Mouse (Mus musculus): ENCODE data around the gene Duxf3. TPM values are rescaled to one million over a fixed set of nuclear protein-coding genes. Genes with fewer than 3 reads are reported as not detected.
"Not testable (repeated sequence)": the region's sequence is repeated elsewhere in the genome, so short reads cannot be mapped to it uniquely, and the experiment has no call there.

Gene Duxf3
- polyA plus RNA-seq, 1 experiment from 2014 or later = not detected

DNA sequence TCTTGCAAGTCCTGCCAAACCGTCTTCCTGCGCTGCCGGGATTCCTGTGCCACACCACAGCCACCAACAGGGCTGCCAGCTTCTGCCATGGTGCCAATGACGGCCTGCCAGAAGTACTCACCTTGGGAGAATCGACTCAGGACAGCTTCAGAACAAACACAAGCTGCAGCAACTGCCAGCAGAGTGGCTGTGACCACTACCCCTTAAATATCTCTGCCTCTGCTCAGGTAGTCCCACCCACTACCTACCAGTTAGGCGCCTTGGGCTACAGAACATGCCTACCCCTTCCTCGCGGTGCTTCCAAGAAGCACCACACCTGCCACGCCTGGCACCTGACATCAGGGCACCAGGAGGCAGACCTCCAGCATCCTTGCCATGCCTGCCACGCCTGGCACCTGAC, 4.1 kb upstream of the Duxf3 start, which contains the start of gene Gm4981:
Gene Gm4981 (minus strand): TSS at position 89 of the 400 bp plus-strand sequence.
- WGBS = 84% methylated on average over 10 of the region's 10 CpGs
- no peak for DNase-seq (ENCODE audit: low spot score)

DNA sequence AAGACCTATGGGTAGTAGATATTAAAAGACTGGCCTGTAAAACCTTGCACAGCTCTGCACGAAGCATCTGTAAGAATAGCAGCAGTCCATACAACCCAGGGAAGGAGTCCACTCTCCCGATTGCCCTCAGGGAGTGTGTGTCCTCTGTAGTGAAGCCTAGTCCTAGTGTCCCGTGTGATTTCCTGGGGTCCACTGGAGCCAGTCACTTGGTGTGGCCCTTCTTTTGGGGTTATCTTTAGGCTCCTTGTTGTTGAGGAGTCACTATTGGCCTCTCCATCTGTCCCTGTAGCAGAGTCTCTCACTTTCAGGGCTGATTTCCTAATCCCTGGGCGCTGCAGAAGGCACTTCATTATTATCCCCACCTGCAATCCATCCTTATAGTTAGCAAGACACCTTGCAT, 2.5 kb upstream of the Duxf3 start:
- not testable (repeated sequence) for DNase-seq (ENCODE audit: low spot score); H3K27ac ChIP-seq (ENCODE audit: low read depth); ATAC-seq (replicated peaks; ENCODE audit: low FRiP score, low TSS enrichment, low read depth); H3K27me3 ChIP-seq (replicated peaks; ENCODE audit: control insufficient read depth, insufficient read depth, low read length); H3K4me3 ChIP-seq (ENCODE audit: low read depth, low read length); H3K4me2 ChIP-seq (ENCODE audit: low read length); H3K4me1 ChIP-seq (replicated peaks; ENCODE audit: control insufficient read depth, insufficient read depth, low read length); H3K9ac ChIP-seq (ENCODE audit: low read length); H3K36me3 ChIP-seq (ENCODE audit: control insufficient read depth, insufficient read depth, low read length)
- 88% methylated on average over 4 of the region's 4 CpGs for WGBS
- H3K9me3 ChIP-seq (ENCODE audit: control insufficient read depth, low read length) = peaks cover 13% of the 10 kb centered on the region

More for the DNA sequence above, 4.1 kb upstream of the Duxf3 start, which contains the start of gene Gm4981:
- Histone ChIP-seq H3K36me3 (ENCODE audit: control insufficient read depth, insufficient read depth, low read length) (no peaks in the 10 kb centered on the region), H3K9ac (ENCODE audit: low read length) (no peak within 1 kb of the TSS), H3K4me3 (ENCODE audit: low read depth, low read length) (no peak within 1 kb of the TSS), H3K27me3 (replicated peaks; ENCODE audit: control insufficient read depth, insufficient read depth, low read length) (no peaks in the 10 kb centered on the region), H3K27ac (ENCODE audit: low read depth) (no peak within 1 kb of the TSS), H3K9me3 (ENCODE audit: control insufficient read depth, low read length) (peaks cover 9% of the 10 kb centered on the region), H3K4me2 (ENCODE audit: low read length) (no peak within 1 kb of the TSS), H3K4me1 (replicated peaks; ENCODE audit: control insufficient read depth, insufficient read depth, low read length) (no peaks in the 10 kb centered on the region)
- ATAC-seq (replicated peaks; ENCODE audit: low FRiP score, low TSS enrichment, low read depth) = no peak

DNA sequence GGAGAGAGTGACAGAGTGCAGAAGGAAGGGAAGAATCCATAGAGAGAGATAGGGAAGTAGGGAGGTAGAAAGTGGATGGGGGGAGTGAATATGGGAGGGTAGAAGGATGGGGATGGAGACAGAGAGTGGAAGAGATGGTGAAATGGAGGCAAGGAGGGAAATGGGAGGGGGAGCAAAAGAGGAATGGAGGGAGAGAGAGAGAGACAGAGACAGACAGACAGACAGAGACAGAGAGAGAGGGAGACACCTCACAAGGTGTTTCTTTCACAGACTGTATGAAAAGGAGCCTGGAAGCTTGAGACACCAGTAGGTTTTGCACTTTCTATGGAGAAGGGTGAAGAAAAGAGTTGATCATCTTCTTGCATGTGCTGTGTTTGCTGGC, 1.3 kb upstream of the Duxf3 start:
- H3K27ac ChIP-seq (ENCODE audit: low read depth); H3K27me3 ChIP-seq (replicated peaks; ENCODE audit: control insufficient read depth, insufficient read depth, low read length); ATAC-seq (replicated peaks; ENCODE audit: low FRiP score, low TSS enrichment, low read depth); H3K9ac ChIP-seq (ENCODE audit: low read length); DNase-seq (ENCODE audit: low spot score); H3K4me1 ChIP-seq (replicated peaks; ENCODE audit: control insufficient read depth, insufficient read depth, low read length); H3K36me3 ChIP-seq (ENCODE audit: control insufficient read depth, insufficient read depth, low read length); H3K4me2 ChIP-seq (ENCODE audit: low read length); H3K4me3 ChIP-seq (ENCODE audit: low read depth, low read length): not testable (repeated sequence)
- H3K9me3 ChIP-seq (ENCODE audit: control insufficient read depth, low read length) = peaks cover 13% of the 10 kb centered on the region

DNA sequence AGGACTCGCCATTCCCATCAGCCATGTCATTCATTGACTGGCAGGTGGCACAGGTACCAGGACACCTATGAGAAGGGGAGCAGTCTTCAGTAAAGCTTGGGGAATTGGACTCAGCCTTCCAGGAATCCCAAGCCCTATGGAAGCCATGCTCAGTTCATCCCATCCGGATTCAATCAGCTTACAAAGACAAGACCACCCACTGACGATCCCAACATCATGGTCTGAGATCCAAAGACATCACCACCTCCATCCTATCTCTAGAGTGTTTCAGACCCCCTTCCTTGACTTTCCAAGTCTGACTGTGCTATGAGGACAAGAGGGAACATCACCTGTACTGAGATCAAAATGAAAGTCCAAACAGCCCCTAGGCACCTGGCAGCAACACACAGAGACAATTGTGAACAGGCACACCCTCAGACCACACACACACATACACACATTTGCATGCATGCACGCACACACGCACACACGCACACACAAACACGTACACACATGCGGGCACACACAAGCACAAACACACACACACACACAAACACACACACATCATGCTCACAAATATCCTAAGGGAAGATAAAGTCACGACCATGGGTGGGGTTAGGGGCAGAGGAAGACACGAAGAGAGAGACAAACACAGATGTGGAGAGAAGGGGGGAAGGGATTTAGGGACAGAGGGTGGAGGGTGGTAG, 722 bp upstream of the Duxf3 start:
- not testable (repeated sequence) for H3K27ac ChIP-seq (ENCODE audit: low read depth); H3K36me3 ChIP-seq (ENCODE audit: control insufficient read depth, insufficient read depth, low read length); H3K4me2 ChIP-seq (ENCODE audit: low read length); H3K9ac ChIP-seq (ENCODE audit: low read length); DNase-seq (ENCODE audit: low spot score); H3K27me3 ChIP-seq (replicated peaks; ENCODE audit: control insufficient read depth, insufficient read depth, low read length); H3K4me3 ChIP-seq (ENCODE audit: low read depth, low read length); H3K4me1 ChIP-seq (replicated peaks; ENCODE audit: control insufficient read depth, insufficient read depth, low read length)
- ATAC-seq (replicated peaks; ENCODE audit: low FRiP score, low TSS enrichment, low read depth) = peak; percentile 45
- H3K9me3 ChIP-seq (ENCODE audit: control insufficient read depth, low read length) = peaks cover 13% of the 10 kb centered on the region
- 79% methylated on average over 9 of the region's 10 CpGs for WGBS

DNA sequence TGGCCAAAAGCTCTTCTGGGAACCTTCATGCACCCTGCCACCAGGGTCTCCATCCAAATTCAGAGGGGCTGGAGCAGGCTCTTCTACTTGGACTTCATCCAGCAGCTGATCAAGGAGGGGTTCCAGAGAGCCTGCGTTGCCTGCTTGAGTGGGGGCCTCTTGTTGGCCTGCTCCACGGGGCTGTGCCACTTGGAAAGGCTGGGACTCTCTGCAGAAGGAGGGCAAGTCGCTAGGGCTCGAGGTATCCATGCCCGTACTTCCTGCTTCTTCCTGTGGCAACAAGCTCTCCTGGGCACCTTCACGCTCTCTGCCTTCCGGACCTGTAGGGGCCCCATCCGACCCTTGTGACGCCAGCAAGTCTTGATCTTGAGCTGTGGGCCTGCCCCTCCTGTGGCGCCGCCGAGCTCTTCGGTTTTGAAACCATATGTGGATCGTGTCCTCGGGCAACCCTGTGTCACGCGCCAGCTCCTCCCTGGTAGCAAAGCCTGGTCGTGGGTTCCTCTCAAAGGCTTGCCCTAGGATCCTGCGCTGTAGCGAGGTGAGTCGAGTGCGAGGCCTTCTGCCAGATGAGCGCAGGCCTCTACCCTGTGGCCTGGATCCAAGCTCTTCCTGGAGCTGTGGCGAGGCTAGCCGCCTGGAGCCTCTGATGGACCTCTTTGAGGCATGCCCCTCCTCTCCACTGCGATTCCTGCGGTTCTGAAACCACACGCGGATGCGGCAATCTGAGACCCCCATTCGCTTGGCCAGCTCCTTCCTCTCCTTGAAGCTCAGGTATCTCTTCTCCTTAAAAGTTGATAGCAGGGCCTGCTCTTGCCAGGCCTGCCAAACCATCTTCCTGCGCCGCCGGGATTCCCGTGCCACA, 465 bp downstream of the Duxf3 start:
- ATAC-seq (replicated peaks; ENCODE audit: low FRiP score, low TSS enrichment, low read depth) = peak; percentile 83
- H3K27me3 ChIP-seq (replicated peaks; ENCODE audit: control insufficient read depth, insufficient read depth, low read length) = not testable (repeated sequence)

DNA sequence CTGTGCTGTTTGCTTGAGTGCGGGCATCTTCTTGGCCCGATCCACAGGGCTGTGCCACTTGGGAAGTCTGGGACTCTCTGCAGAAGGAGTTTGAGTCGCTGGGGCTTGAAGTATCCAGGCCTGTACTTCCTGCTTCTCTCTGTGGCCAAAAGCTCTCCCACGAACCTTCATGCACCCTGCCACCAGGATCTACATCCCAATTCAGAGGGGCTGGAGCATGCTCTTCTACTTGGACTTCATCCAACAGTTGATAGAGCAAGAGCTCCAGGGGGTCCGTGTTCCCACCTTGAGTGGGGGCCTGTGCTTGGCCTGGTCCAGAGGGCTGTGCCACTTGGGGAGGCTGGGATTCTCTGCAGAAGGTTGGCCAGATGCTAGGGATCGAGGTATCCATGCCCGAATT, 1.4 kb downstream of the Duxf3 start:
- not testable (repeated sequence) for H3K36me3 ChIP-seq (ENCODE audit: control insufficient read depth, insufficient read depth, low read length); H3K27me3 ChIP-seq (replicated peaks; ENCODE audit: control insufficient read depth, insufficient read depth, low read length); H3K9ac ChIP-seq (ENCODE audit: low read length); H3K4me1 ChIP-seq (replicated peaks; ENCODE audit: control insufficient read depth, insufficient read depth, low read length); H3K4me2 ChIP-seq (ENCODE audit: low read length); H3K4me3 ChIP-seq (ENCODE audit: low read depth, low read length); DNase-seq (ENCODE audit: low spot score); H3K27ac ChIP-seq (ENCODE audit: low read depth)
- H3K9me3 ChIP-seq (ENCODE audit: control insufficient read depth, low read length) = peaks cover 13% of the 10 kb centered on the region
- peak; percentile 48 for ATAC-seq (replicated peaks; ENCODE audit: low FRiP score, low TSS enrichment, low read depth)
- 82% methylated on average over 5 of the region's 7 CpGs for WGBS

More for the DNA sequence above, 465 bp downstream of the Duxf3 start:
- 87% methylated on average over 31 of the region's 35 CpGs for WGBS
- not testable (repeated sequence) for H3K27ac ChIP-seq (ENCODE audit: low read depth); H3K36me3 ChIP-seq (ENCODE audit: control insufficient read depth, insufficient read depth, low read length); H3K4me2 ChIP-seq (ENCODE audit: low read length); H3K4me1 ChIP-seq (replicated peaks; ENCODE audit: control insufficient read depth, insufficient read depth, low read length); H3K9ac ChIP-seq (ENCODE audit: low read length); H3K4me3 ChIP-seq (ENCODE audit: low read depth, low read length)
- peak; percentile 85 for DNase-seq (ENCODE audit: low spot score)
- peaks cover 13% of the 10 kb centered on the region for H3K9me3 ChIP-seq (ENCODE audit: control insufficient read depth, low read length)

DNA sequence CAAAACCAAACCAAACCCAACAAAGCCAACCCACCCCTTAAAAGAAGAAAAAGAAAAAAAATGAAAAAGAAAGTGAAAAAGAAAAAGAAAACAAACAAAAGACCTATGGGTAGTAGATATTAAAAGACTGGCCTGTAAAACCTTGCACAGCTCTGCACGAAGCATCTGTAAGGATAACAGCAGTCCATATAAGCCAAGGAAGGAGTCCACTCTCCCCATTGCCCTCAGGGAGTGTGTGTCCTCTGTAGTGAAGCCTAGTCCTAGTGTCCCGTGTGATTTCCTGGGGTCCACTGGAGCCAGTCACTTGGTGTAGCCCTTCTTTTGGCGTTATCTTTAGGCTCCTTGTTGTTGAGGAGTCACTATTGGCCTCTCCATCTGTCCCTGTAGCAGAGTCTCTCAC, 2.5 kb downstream of the Duxf3 start:
- H3K4me1 ChIP-seq (replicated peaks; ENCODE audit: control insufficient read depth, insufficient read depth, low read length); H3K9ac ChIP-seq (ENCODE audit: low read length); ATAC-seq (replicated peaks; ENCODE audit: low FRiP score, low TSS enrichment, low read depth); H3K36me3 ChIP-seq (ENCODE audit: control insufficient read depth, insufficient read depth, low read length); DNase-seq (ENCODE audit: low spot score); H3K4me2 ChIP-seq (ENCODE audit: low read length); H3K27ac ChIP-seq (ENCODE audit: low read depth); H3K4me3 ChIP-seq (ENCODE audit: low read depth, low read length); H3K27me3 ChIP-seq (replicated peaks; ENCODE audit: control insufficient read depth, insufficient read depth, low read length): not testable (repeated sequence)
- WGBS = 59% methylated on average over 3 of the region's 3 CpGs
- peaks cover 13% of the 10 kb centered on the region for H3K9me3 ChIP-seq (ENCODE audit: control insufficient read depth, low read length)

DNA sequence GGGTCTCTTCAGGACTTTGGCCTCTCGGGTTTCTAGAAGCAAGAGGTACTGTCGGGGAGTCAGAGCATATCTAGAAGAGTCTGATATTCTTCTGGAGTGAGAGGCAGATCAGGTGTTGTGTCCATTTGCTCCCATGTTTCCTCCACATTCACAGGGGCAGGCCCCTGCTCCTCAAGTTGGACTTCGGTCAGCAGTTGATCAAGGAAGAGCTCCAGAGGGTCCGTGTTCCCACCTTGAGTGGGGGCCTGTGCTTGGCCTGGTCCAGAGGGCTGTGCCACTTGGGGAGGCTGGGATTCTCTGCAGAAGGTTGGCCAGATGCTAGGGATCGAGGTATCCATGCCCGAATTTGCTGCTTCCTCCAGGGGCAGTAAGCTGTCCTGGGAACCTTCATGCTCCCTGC, 4.7 kb downstream of the Duxf3 start:
- not testable (repeated sequence) for H3K4me3 ChIP-seq (ENCODE audit: low read depth, low read length); H3K27ac ChIP-seq (ENCODE audit: low read depth); DNase-seq (ENCODE audit: low spot score); H3K36me3 ChIP-seq (ENCODE audit: control insufficient read depth, insufficient read depth, low read length); H3K9ac ChIP-seq (ENCODE audit: low read length); H3K27me3 ChIP-seq (replicated peaks; ENCODE audit: control insufficient read depth, insufficient read depth, low read length); ATAC-seq (replicated peaks; ENCODE audit: low FRiP score, low TSS enrichment, low read depth); H3K4me2 ChIP-seq (ENCODE audit: low read length); H3K4me1 ChIP-seq (replicated peaks; ENCODE audit: control insufficient read depth, insufficient read depth, low read length)
- 87% methylated on average over 2 of the region's 6 CpGs for WGBS
- H3K9me3 ChIP-seq (ENCODE audit: control insufficient read depth, low read length) = peaks cover 13% of the 10 kb centered on the region

All from intestine, embryonic 14.5 days (tissue).